Mouse (Mus musculus) C2C12 (cell line): ENCODE data around the gene Prkcz.

ENCODE experiments used
- CEBPB ChIP-seq: IDR thresholded peaks from one replicate; pipeline ENCODE4 v1.6.1; 2011; ENCODE audit warnings: low read depth, mild to moderate bottlenecking, control low read depth, moderate library complexity
- CTCF ChIP-seq: IDR thresholded peaks from one replicate; pipeline ENCODE4 v1.5.1; 2011; ENCODE audit not compliant: control insufficient read depth, insufficient read depth, insufficient read length
- MAX ChIP-seq: IDR thresholded peaks from one replicate; pipeline ENCODE4 v1.6.1; 2011; ENCODE audit warnings: mild to moderate bottlenecking, control low read depth
- MYOD1 ChIP-seq: IDR thresholded peaks from one replicate; pipeline ENCODE4 v1.6.1; 2011; ENCODE audit warnings: low read depth; ENCODE audit not compliant: control insufficient read depth, insufficient read length
- MYOG ChIP-seq: IDR thresholded peaks from one replicate; pipeline ENCODE4 v1.6.1; 2011; ENCODE audit not compliant: control insufficient read depth, insufficient read length; ENCODE audit errors: extremely low read depth
- USF1 ChIP-seq: IDR thresholded peaks from one replicate; pipeline ENCODE4 v1.6.1; 2011; ENCODE audit warnings: low read depth, mild to moderate bottlenecking, control low read depth, moderate library complexity

GRCm38 (mm10) chr4:155371797-155372735, 10.9 kb upstream of the Prkcz start:
- TF ChIP-seq MYOD1 (no peak), CEBPB (no peak), CTCF (no peak), USF1 (no peak), MAX (no peak), MYOG (no peak)
